9 mouse cellular contexts compared by ENCODE assay signal in genomic region chr9:124128379-124128778, GRCm38 (mm10). TPM values are rescaled to one million over a fixed set of nuclear protein-coding genes. Genes with fewer than 3 reads are reported as not detected.
DNase-seq lines count a peak whose midpoint lies in the region; ATAC-seq and TF ChIP-seq lines count a peak whose summit lies in the region.
"Had no signal": no experiment of that assay in that cellular context is flagged by ENCODE, and none has a peak within 500 bp of the region (broad histone marks: within the 10 kb centered on the region; RNA-seq: fewer than 3 reads in every experiment).

No protein-coding gene starts in this region.

- peak; percentile 11 for DNase-seq in kidney, adult 18-20 months
- DNase-seq in MEL (ENCODE audit: low read depth, low spot score), result peak; percentile 69
- DNase-seq in cerebellum, postnatal 10 days, result peak; percentile 53 to 74
- peak; percentile 83 for DNase-seq in hindbrain, postnatal 0 days (ENCODE audit: low spot score)
- peak; percentile 5 for DNase-seq in left cerebral cortex, postnatal 4 days
- DNase-seq in gastrocnemius, postnatal 25 days, result no peak

- peak; percentile 5 to 85 (median 60); a peak in 4 of 6 replicates for TF ChIP-seq CTCF in MEL (IDR thresholded peaks at IDR 0.05 in 2 of 3, conservative IDR thresholded peaks at IDR 0.05 in 1 of 3; ENCODE audit: control insufficient read depth in 1 of 3, insufficient read depth in 1 of 3, low read depth in 2 of 3, low read length in 3 of 3, poor library complexity in 1 of 3, severe bottlenecking in 1 of 3)
- TF ChIP-seq CTCF in hindbrain, postnatal 0 days (IDR thresholded peaks at IDR 0.05; ENCODE audit: low read depth), result peak; percentile 76

- H3K9ac ChIP-seq in kidney, embryonic 14.5 days (ENCODE audit: low read depth, low read length), result no peak overlapping the region
- H3K9ac ChIP-seq in MEL (ENCODE audit: control insufficient read depth, low read depth, low read length, poor library complexity, severe bottlenecking), result no peak overlapping the region
- no peak overlapping the region for H3K9ac ChIP-seq in hindbrain, postnatal 0 days (replicated peaks; ENCODE audit: low read length)
- H3K9ac ChIP-seq in midbrain, embryonic 16.5 days (ENCODE audit: low read depth, low read length), result no peak overlapping the region
- H3K9ac ChIP-seq: midbrain, embryonic 12.5 days had no signal

- no peak for TF ChIP-seq POLR2A in MEL (IDR thresholded peaks at IDR 0.05; ENCODE audit: control insufficient read depth in 1 of 2, insufficient read depth in 1 of 2, low read depth in 1 of 2, low read length in 2 of 2, poor library complexity in 1 of 2)

- no peak overlapping the region for H3K4me2 ChIP-seq in kidney, embryonic 14.5 days (replicated peaks; ENCODE audit: low read depth, low read length)
- no peak overlapping the region for H3K4me2 ChIP-seq in hindbrain, postnatal 0 days (ENCODE audit: low read depth, low read length)
- no peak overlapping the region for H3K4me2 ChIP-seq in midbrain, embryonic 16.5 days (ENCODE audit: low read length)
- H3K4me2 ChIP-seq: midbrain, embryonic 12.5 days had no signal

- ATAC-seq in kidney, embryonic 14.5 days (ENCODE audit: low FRiP score, low TSS enrichment), result no peak
- no peak for ATAC-seq in hindbrain, postnatal 0 days
- 0 out of 2 replicates have a peak, but pooled peaks have one; percentile 42 for ATAC-seq in midbrain, embryonic 16.5 days

- H3K27me3 ChIP-seq in kidney, embryonic 14.5 days (ENCODE audit: control insufficient read depth, insufficient read depth, low read length), result no peaks in the 10 kb centered on the region
- H3K27me3 ChIP-seq in MEL (ENCODE audit: control insufficient read depth in 1 of 2, insufficient read depth in 2 of 2, low read length in 2 of 2), result no peaks in the 10 kb centered on the region; a peak in 1 of 4 replicates
- H3K27me3 ChIP-seq in hindbrain, postnatal 0 days (ENCODE audit: insufficient read depth, low read length), result no peaks in the 10 kb centered on the region
- no peaks in the 10 kb centered on the region for H3K27me3 ChIP-seq in midbrain, embryonic 16.5 days (ENCODE audit: control insufficient read depth, insufficient read depth, low read depth, low read length)
- H3K27me3 ChIP-seq: midbrain, embryonic 12.5 days had no signal

- no peaks in the 10 kb centered on the region for H3K9me3 ChIP-seq in kidney, embryonic 14.5 days (ENCODE audit: control insufficient read depth, low read length)
- H3K9me3 ChIP-seq in MEL (replicated peaks; ENCODE audit: insufficient read depth, low read length), result no peaks in the 10 kb centered on the region
- no peaks in the 10 kb centered on the region for H3K9me3 ChIP-seq in hindbrain, postnatal 0 days (ENCODE audit: low read length)
- no peaks in the 10 kb centered on the region for H3K9me3 ChIP-seq in midbrain, embryonic 16.5 days (replicated peaks; ENCODE audit: control insufficient read depth, low read length, poor library complexity, severe bottlenecking)
- H3K9me3 ChIP-seq: midbrain, embryonic 12.5 days had no signal

- no peak for TF ChIP-seq EP300 in MEL (IDR thresholded peaks at IDR 0.05; ENCODE audit: low read depth in 1 of 2, low read length in 2 of 2)

- H3K36me3 ChIP-seq in kidney, embryonic 14.5 days (ENCODE audit: control insufficient read depth, insufficient read depth, low read length), result no peaks in the 10 kb centered on the region
- H3K36me3 ChIP-seq in MEL (ENCODE audit: control insufficient read depth in 1 of 2, insufficient read depth in 2 of 2, low read length in 2 of 2), result peaks cover 0 to 4% of the 10 kb centered on the region in 2 experiments; a peak in 1 of 4 replicates
- no peaks in the 10 kb centered on the region for H3K36me3 ChIP-seq in hindbrain, postnatal 0 days (ENCODE audit: insufficient read depth, low read length)
- H3K36me3 ChIP-seq in midbrain, embryonic 16.5 days (ENCODE audit: control insufficient read depth, insufficient read depth, low read length), result no peaks in the 10 kb centered on the region
- H3K36me3 ChIP-seq: midbrain, embryonic 12.5 days had no signal

- no peaks in the 10 kb centered on the region for H3K79me2 ChIP-seq in MEL (ENCODE audit: control insufficient read depth, insufficient read depth, low read length, poor library complexity)

- 2% methylated on average over 1 of the region's 1 CpGs for WGBS in kidney, embryonic 14.5 days
- 4% methylated on average over 1 of the region's 1 CpGs for WGBS in hindbrain, postnatal 0 days
- WGBS in midbrain, embryonic 16.5 days, result 5% methylated on average over 1 of the region's 1 CpGs

- intact Hi-C loops in left cerebral cortex, postnatal 4 days (cut with DNase I), result no loop called here

- no peaks in the 10 kb centered on the region for H3K4me1 ChIP-seq in kidney, embryonic 14.5 days (ENCODE audit: control insufficient read depth, insufficient read depth, low read length)
- peaks cover 2 to 4% of the 10 kb centered on the region in 2 experiments; a peak in 2 of 4 replicates for H3K4me1 ChIP-seq in MEL (ENCODE audit: control insufficient read depth in 1 of 2, insufficient read depth in 2 of 2, low read length in 2 of 2)
- no peaks in the 10 kb centered on the region for H3K4me1 ChIP-seq in hindbrain, postnatal 0 days (ENCODE audit: insufficient read depth, low read length)
- H3K4me1 ChIP-seq in midbrain, embryonic 16.5 days (ENCODE audit: control insufficient read depth, insufficient read depth, low read length), result no peaks in the 10 kb centered on the region
- H3K4me1 ChIP-seq: midbrain, embryonic 12.5 days had no signal

- H3K4me3 ChIP-seq in kidney, embryonic 14.5 days (ENCODE audit: low read length), result no peak overlapping the region
- no peak overlapping the region for H3K4me3 ChIP-seq in MEL (ENCODE audit: control insufficient read depth in 1 of 2, insufficient read depth in 1 of 2, low read depth in 2 of 2, low read length in 2 of 2)
- no peak overlapping the region for H3K4me3 ChIP-seq in hindbrain, postnatal 0 days (ENCODE audit: low read length)
- no peak overlapping the region for H3K4me3 ChIP-seq in midbrain, embryonic 16.5 days (ENCODE audit: low read depth, low read length)
- H3K4me3 ChIP-seq: midbrain, embryonic 12.5 days had no signal

- peak; percentile 92 for TF ChIP-seq RAD21 in MEL (IDR thresholded peaks at IDR 0.05; ENCODE audit: low read depth, low read length)

- no peak overlapping the region for H3K27ac ChIP-seq in kidney, embryonic 14.5 days (ENCODE audit: low read depth, low read length)
- H3K27ac ChIP-seq in MEL (ENCODE audit: control insufficient read depth, low read depth, low read length), result no peak overlapping the region
- H3K27ac ChIP-seq in hindbrain, postnatal 0 days, result no peak overlapping the region
- no peak overlapping the region for H3K27ac ChIP-seq in midbrain, embryonic 16.5 days (ENCODE audit: low read length)
- H3K27ac ChIP-seq: midbrain, embryonic 12.5 days had no signal

TF ChIP-seq in MEL, 35 proteins besides CTCF, POLR2A, EP300 and RAD21:
- TF ChIP-seq NRF1 (IDR thresholded peaks at IDR 0.05; ENCODE audit: insufficient read depth, low read depth, low read length, poor library complexity, severe bottlenecking) (no peak), ZC3H11A (IDR thresholded peaks at IDR 0.05; ENCODE audit: low read depth, low read length) (peak; percentile 95), SMC3 (IDR thresholded peaks at IDR 0.05; ENCODE audit: low read depth, low read length) (peak; percentile 94)

RNA-seq across cellular contexts. Expression of gene Ccr5, which starts 7.0 kb away (rescaled TPM):
- 0.33 and 0.60 TPM in 2 replicates for polyA plus RNA-seq in kidney, embryonic 14.5 days (2014; fragmentation: Nextera tagmentation; extraction: Ambion mirVana)
- total RNA-seq in MEL (2012; rRNA removed), result 0.04 TPM in 1 of 2 replicates, not detected in the other
- under 1 TPM in 1 of 2 experiments, not detected in 1; 0.68 TPM for polyA plus RNA-seq in MEL (2012; ENCODE audit: insufficient read depth in 1 of 2, insufficient read length in 2 of 2, low read depth in 1 of 2, low replicate concordance in 2 of 2, missing spikeins in 1 of 2)
- 0.14 and 0.37 TPM in 2 replicates for total RNA-seq in hindbrain, postnatal 0 days (2014; rRNA removed)
- polyA plus RNA-seq in hindbrain, postnatal 0 days (2015; fragmentation: Nextera tagmentation; extraction: Ambion mirVana), result 0.81 and 1.2 TPM in 2 replicates
- total RNA-seq in left cerebral cortex, postnatal 4 days (2021), result 1 to 10 TPM; 2.4 to 2.8 TPM
- 0.57 and 1.8 TPM in 2 replicates for polyA plus RNA-seq in midbrain, embryonic 16.5 days (2015; fragmentation: Nextera tagmentation; extraction: Ambion mirVana)
- total RNA-seq in gastrocnemius, postnatal 25 days (2021), result 1 to 10 TPM in 1 of 2 experiments, under 1 TPM in 1; 0.72 to 1.2 TPM

RNA-seq across cellular contexts. Expression of gene Ccr2, which starts 26.6 kb away (rescaled TPM):
- polyA plus RNA-seq in kidney, embryonic 14.5 days (2014; fragmentation: Nextera tagmentation; extraction: Ambion mirVana), result 1.6 and 1.9 TPM in 2 replicates
- total RNA-seq in MEL (2012; rRNA removed), result 6.2 and 10.8 TPM in 2 replicates
- 1 to 10 TPM in 1 of 2 experiments, not detected in 1; 4.1 TPM for polyA plus RNA-seq in MEL (2012; ENCODE audit: insufficient read depth in 1 of 2, insufficient read length in 2 of 2, low read depth in 1 of 2, low replicate concordance in 2 of 2, missing spikeins in 1 of 2)
- not detected in 2 replicates for total RNA-seq in hindbrain, postnatal 0 days (2014; rRNA removed)
- 0.08 and 0.09 TPM in 2 replicates for polyA plus RNA-seq in hindbrain, postnatal 0 days (2015; fragmentation: Nextera tagmentation; extraction: Ambion mirVana)
- under 1 TPM in 1 of 2 experiments, not detected in 1; 0.16 TPM for total RNA-seq in left cerebral cortex, postnatal 4 days (2021)
- polyA plus RNA-seq in midbrain, embryonic 16.5 days (2015; fragmentation: Nextera tagmentation; extraction: Ambion mirVana), result 0.20 TPM in 1 of 2 replicates, not detected in the other
- total RNA-seq in gastrocnemius, postnatal 25 days (2021), result under 1 TPM; 0.38 to 0.88 TPM
